Mouse (Mus musculus) spleen, adult 2 months (tissue): ENCODE measurements around the gene Hebp2. TPM values are rescaled to one million over a fixed set of nuclear protein-coding genes. Genes with fewer than 3 reads are reported as not detected.

Experiments used
- DNase-seq, 2 experiments: peaks; one replicate each; pipeline versions ENCODE4 v3.0.0 to v3.0.0-alpha.2; 2012 to 2021; ENCODE audit warnings: low spot score in 2 of 2, low read depth in 1 of 2
- H3K27ac ChIP-seq: fragments of 200-500 bp; 2 replicates; pipeline ENCODE4 v1.5.1; 2012; ENCODE audit warnings: low read length, inconsistent platforms; ENCODE audit not compliant: insufficient read depth
- H3K27me3 ChIP-seq: fragments of 200-500 bp; 2 replicates; pipeline ENCODE4 v1.6.1; 2012; ENCODE audit warnings: mild to moderate bottlenecking, moderate library complexity, low read length, inconsistent platforms; ENCODE audit not compliant: control insufficient read depth, insufficient read depth
- H3K36me3 ChIP-seq: fragments of 200-500 bp; 2 replicates; pipeline ENCODE4 v1.6.1; 2012; ENCODE audit warnings: mild to moderate bottlenecking, low read length, inconsistent platforms; ENCODE audit not compliant: control insufficient read depth, insufficient read depth
- H3K4me1 ChIP-seq: fragments of 200-500 bp; 2 replicates; pipeline ENCODE4 v1.6.1; 2011; ENCODE audit warnings: inconsistent platforms; ENCODE audit not compliant: control insufficient read depth, insufficient read depth, insufficient read length
- H3K4me3 ChIP-seq: fragments of 200-500 bp; 2 replicates; pipeline ENCODE4 v1.5.1; 2011; ENCODE audit warnings: mild to moderate bottlenecking, inconsistent platforms; ENCODE audit not compliant: insufficient read depth, insufficient read length; ENCODE audit errors: extremely low read depth
- CTCF ChIP-seq: fragments of 200-500 bp; IDR thresholded peaks from 2 replicates; pipeline ENCODE4 v1.5.1; 2011; ENCODE audit warnings: mild to moderate bottlenecking, inconsistent platforms; ENCODE audit not compliant: insufficient read depth, insufficient read length, insufficient replicate concordance; ENCODE audit errors: extremely low read depth
- POLR2A ChIP-seq: fragments of 200-500 bp; IDR thresholded peaks from 2 replicates; pipeline ENCODE4 v1.6.1; 2011; ENCODE audit warnings: low read depth, low read length, inconsistent platforms
- WGBS: fragments of 180-500 bp; shearing (Covaris S2); methylation state at CpG from one replicate; pipeline ENCODE4 v1.1.7; 2018; 5-methylcytosine and 5-hydroxymethylcytosine counted together
- polyA plus RNA-seq: library from polyadenylated mRNA; depleted of rRNA; stranded (reverse); fragments of >200 nt; gene quantifications from 2 replicates; pipeline ENCODE4 v1.2.3, GENCODE M21; 2012

Hebp2 gene
- polyA plus RNA-seq, 1 experiment, result 0.05 TPM

- DNase-seq, result no peak
- H3K36me3 ChIP-seq, result no peaks in the 10 kb centered on the region
- 22% methylated on average over 7 of the region's 7 CpGs for WGBS
Measured at GRCm38 (mm10) chr10:18527766-18528165, 18.1 kb downstream of the Hebp2 start.

GRCm38 (mm10) chr10:18526851-18527675 is 18.8 kb downstream of the Hebp2 start:
- no peak for DNase-seq
- WGBS, result 37% methylated on average over 20 of the region's 20 CpGs
- Histone ChIP-seq H3K27me3 (no peaks in the 10 kb centered on the region), H3K36me3 (no peaks in the 10 kb centered on the region), H3K27ac (no peak overlapping the region), H3K4me1 (no peaks in the 10 kb centered on the region), H3K4me3 (no peak overlapping the region; the same call in 1 of the 2 replicates)
- no peak for TF ChIP-seq CTCF
- no peak for TF ChIP-seq POLR2A

More at GRCm38 (mm10) chr10:18527766-18528165, 18.1 kb downstream of the Hebp2 start:
- TF ChIP-seq CTCF (no peak), POLR2A (no peak)
- Histone ChIP-seq H3K27me3 (no peaks in the 10 kb centered on the region), H3K4me1 (no peaks in the 10 kb centered on the region), H3K27ac (no peak overlapping the region), H3K4me3 (no peak overlapping the region)

DNA sequence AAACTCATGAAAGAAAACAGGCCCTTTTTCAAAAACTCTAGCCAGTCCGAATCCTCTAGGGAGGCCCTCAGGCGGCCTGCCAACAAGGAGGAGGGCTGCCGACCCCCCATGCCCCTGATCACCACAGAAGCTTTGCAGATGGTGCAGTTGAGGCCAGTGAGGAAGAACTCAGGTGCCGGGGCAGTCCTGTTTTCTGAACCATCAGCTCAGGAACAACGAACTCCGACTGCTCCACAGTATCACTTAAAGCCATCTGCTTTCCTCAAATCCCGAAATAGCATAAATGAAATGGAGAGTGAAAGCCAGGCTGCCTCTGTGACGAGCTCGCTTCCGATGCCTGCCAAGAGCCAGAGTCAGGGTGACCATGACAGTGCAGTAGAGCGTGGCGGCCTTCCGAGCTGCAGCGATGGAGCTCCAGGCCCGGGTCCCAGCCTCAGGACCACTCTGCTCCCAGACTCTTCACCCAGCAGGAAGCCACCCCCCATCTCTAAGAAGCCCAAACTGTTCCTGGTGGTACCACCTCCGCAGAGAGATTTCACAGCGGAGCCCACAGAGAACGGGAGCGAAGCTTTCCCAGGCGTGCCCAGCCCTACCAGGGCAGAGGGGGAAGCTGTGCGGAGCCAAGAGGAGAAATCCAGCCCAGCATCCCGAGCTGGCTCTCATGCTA is 19.6 kb downstream of the Hebp2 start:
- Histone ChIP-seq H3K4me1 (no peaks in the 10 kb centered on the region), H3K27me3 (no peaks in the 10 kb centered on the region), H3K36me3 (no peaks in the 10 kb centered on the region), H3K27ac (no peak overlapping the region), H3K4me3 (no peak overlapping the region)
- TF ChIP-seq POLR2A (no peak), CTCF (no peak)
- WGBS, result 92% methylated on average over 22 of the region's 22 CpGs
- DNase-seq, result no peak

GRCm38 (mm10) chr10:18525726-18526125 is 20.1 kb downstream of the Hebp2 start:
- no peak overlapping the region for H3K27ac ChIP-seq
- TF ChIP-seq POLR2A (no peak), CTCF (no peak)
- no peaks in the 10 kb centered on the region for H3K27me3 ChIP-seq
- no peaks in the 10 kb centered on the region for H3K4me1 ChIP-seq
- no peaks in the 10 kb centered on the region for H3K36me3 ChIP-seq
- DNase-seq, result no peak
- H3K4me3 ChIP-seq, result no peak overlapping the region
- WGBS, result 87% methylated on average over 9 of the region's 9 CpGs

GRCm38 (mm10) chr10:18525311-18525710 is 20.6 kb downstream of the Hebp2 start:
- no peak overlapping the region for H3K4me3 ChIP-seq
- no peaks in the 10 kb centered on the region for H3K4me1 ChIP-seq
- H3K27me3 ChIP-seq, result no peaks in the 10 kb centered on the region
- TF ChIP-seq CTCF, result no peak
- no peak for TF ChIP-seq POLR2A
- DNase-seq, result no peak
- no peak overlapping the region for H3K27ac ChIP-seq
- 95% methylated on average over 15 of the region's 15 CpGs for WGBS
- no peaks in the 10 kb centered on the region for H3K36me3 ChIP-seq

- no peak for DNase-seq
- Histone ChIP-seq H3K4me3 (no peak overlapping the region), H3K36me3 (no peaks in the 10 kb centered on the region), H3K27ac (no peak overlapping the region), H3K27me3 (no peaks in the 10 kb centered on the region), H3K4me1 (no peaks in the 10 kb centered on the region)
- 85% methylated on average over 2 of the region's 2 CpGs for WGBS
- TF ChIP-seq CTCF (no peak), POLR2A (no peak)
Measured at GRCm38 (mm10) chr10:18522556-18522955, 23.3 kb downstream of the Hebp2 start.

- no peaks in the 10 kb centered on the region for H3K4me1 ChIP-seq
- H3K36me3 ChIP-seq, result no peaks in the 10 kb centered on the region
- H3K4me3 ChIP-seq, result no peak overlapping the region
- WGBS, result 87% methylated on average over 11 of the region's 11 CpGs
- no peak overlapping the region for H3K27ac ChIP-seq
- no peaks in the 10 kb centered on the region for H3K27me3 ChIP-seq
- DNase-seq, result no peak
- TF ChIP-seq CTCF (no peak), POLR2A (no peak)
Measured at GRCm38 (mm10) chr10:18511496-18511895, 34.4 kb downstream of the Hebp2 start.
